Mouse (Mus musculus) heart, postnatal 0 days (tissue): Measurements from ENCODE around the gene Sqstm1. TPM values are rescaled to one million over a fixed set of nuclear protein-coding genes. Genes with fewer than 3 reads are reported as not detected.

Experiments
- ATAC-seq: fragments of 200-750 bp; cut with Nextera tagmentation; 2 replicates; pipeline ENCODE4 v1.8.0; 2017; ENCODE audit warnings: low read depth, moderate number of reproducible peaks, moderate library complexity; ENCODE audit not compliant: insufficient read depth
- DNase-seq: peaks from one replicate; pipeline ENCODE4 v3.0.0-alpha.2; 2016; ENCODE audit warnings: low spot score
- H3K27ac ChIP-seq: fragments of 300-500 bp; sonication (generic); 2 replicates; pipeline ENCODE4 v1.5.1; 2014; ENCODE audit warnings: low read depth, mild to moderate bottlenecking
- H3K27me3 ChIP-seq: fragments of 300-500 bp; sonication (generic); 2 replicates; pipeline ENCODE4 v1.6.1; 2014; ENCODE audit warnings: low read length, mixed read lengths; ENCODE audit not compliant: control insufficient read depth, insufficient read depth
- H3K36me3 ChIP-seq: fragments of 300-500 bp; sonication (generic); replicated peaks from 2 replicates; pipeline ENCODE4 v1.6.1; 2014; ENCODE audit warnings: low read length, mixed read lengths; ENCODE audit not compliant: control insufficient read depth, insufficient read depth
- H3K4me1 ChIP-seq: fragments of 300-500 bp; sonication (generic); 2 replicates; pipeline ENCODE4 v1.6.1; 2014; ENCODE audit warnings: antibody characterized with exemption; ENCODE audit not compliant: control insufficient read depth, insufficient read depth
- H3K4me2 ChIP-seq: fragments of 300-500 bp; sonication (generic); 2 replicates; pipeline ENCODE4 v1.6.1; 2014; ENCODE audit warnings: low read depth, mild to moderate bottlenecking, low read length, moderate library complexity
- H3K4me3 ChIP-seq: fragments of 300-500 bp; sonication (generic); 2 replicates; pipeline ENCODE4 v1.5.1; 2014; ENCODE audit warnings: low read depth, low read length
- H3K9ac ChIP-seq: fragments of 300-500 bp; sonication (generic); replicated peaks from 2 replicates; pipeline ENCODE4 v1.6.1; 2014; ENCODE audit warnings: low read depth, low read length, mixed read lengths
- H3K9me3 ChIP-seq: fragments of 300-500 bp; sonication (generic); replicated peaks from 2 replicates; pipeline ENCODE4 v1.6.1; 2016; ENCODE audit warnings: low read length; ENCODE audit not compliant: control insufficient read depth
- CTCF ChIP-seq: IDR thresholded peaks from 2 replicates; pipeline ENCODE4 v1.5.1; 2016; ENCODE audit warnings: antibody characterized with exemption, control low read depth, low read depth
- EP300 ChIP-seq: IDR thresholded peaks from 2 replicates; pipeline ENCODE4 v1.6.1; 2016; ENCODE audit warnings: antibody characterized with exemption, low read depth
- WGBS: fragments of 180-500 bp; shearing (Covaris S2); extraction: QIAGEN DNeasy Blood & Tissue Kit; methylation state at CpG from one replicate; pipeline ENCODE4 v1.1.7; 2014; 5-methylcytosine and 5-hydroxymethylcytosine counted together
- polyA plus RNA-seq: library from polyadenylated mRNA; unstranded; fragments of >200 nt; fragmentation: Nextera tagmentation; extraction: Ambion mirVana; gene quantifications from 2 replicates; pipeline ENCODE4 v1.2.1, GENCODE M21; 2015
- total RNA-seq: library from RNA; depleted of rRNA; stranded (reverse); fragments of >200 nt; gene quantifications from 2 replicates; pipeline ENCODE4 v1.2.3, GENCODE M21; 2014; ENCODE audit warnings: low replicate concordance; rRNA removed

The Sqstm1 gene
- total RNA-seq = 236 and 249 TPM in 2 replicates
- 244 and 267 TPM in 2 replicates for polyA plus RNA-seq

DNA sequence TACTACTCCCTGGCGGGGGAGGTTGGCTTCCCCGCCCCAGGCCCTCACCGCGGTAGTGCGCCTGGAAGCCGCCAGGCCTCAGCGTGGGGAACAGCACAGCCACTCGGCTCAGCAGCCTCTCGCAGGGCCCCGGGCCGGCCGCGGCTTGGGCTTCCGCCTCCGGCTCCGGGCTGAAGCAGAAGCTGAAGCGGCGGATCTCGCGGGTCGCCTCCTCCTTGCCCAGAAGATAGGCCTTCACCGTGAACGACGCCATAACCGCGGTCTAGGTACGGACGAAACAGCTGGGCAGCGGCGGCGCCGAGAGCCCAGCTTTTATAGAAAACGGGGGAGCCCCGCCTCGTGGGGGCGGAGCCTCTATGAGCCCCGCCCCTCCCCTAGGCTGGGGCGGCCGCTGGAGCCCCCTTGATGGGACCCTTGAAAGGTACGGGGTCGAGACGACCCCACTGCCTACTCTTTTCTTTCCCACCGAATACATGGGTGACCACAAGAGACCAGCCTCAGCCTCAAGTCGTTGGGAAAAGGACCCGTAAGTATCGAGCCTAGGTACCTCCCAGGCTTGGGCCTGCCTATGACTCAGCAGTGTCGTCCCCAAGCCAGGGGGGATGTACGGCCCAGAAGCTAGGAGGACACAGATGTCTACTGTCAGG, at the start of gene Sqstm1, which contains the start of gene Mgat4b:
Gene Sqstm1, minus strand, starts transcription at position 323 of the 647 bp plus-strand sequence.
Gene Mgat4b, plus strand, starts transcription at position 386 of the 647 bp plus-strand sequence.
- no peaks in the 10 kb centered on the region for H3K27me3 ChIP-seq
- ATAC-seq (peak; percentile 62), DNase-seq (peak; percentile 71)
- no peak for TF ChIP-seq CTCF
- peak; percentile 64; the same call in 1 of the 2 replicates for TF ChIP-seq EP300
- H3K9ac ChIP-seq = peak within 1 kb of the TSS; percentile 99
- peaks cover 49% of the 10 kb centered on the region for H3K4me1 ChIP-seq
- H3K27ac ChIP-seq = peak within 1 kb of the TSS; percentile 100
- peak within 1 kb of the TSS; percentile 100 for H3K4me3 ChIP-seq
- peak within 1 kb of the TSS; percentile 69 for H3K4me2 ChIP-seq
- H3K36me3 ChIP-seq = peaks cover 26% of the 10 kb centered on the region
- H3K9me3 ChIP-seq = no peaks in the 10 kb centered on the region
- WGBS = under 1% methylated on average over 48 of the region's 48 CpGs

DNA sequence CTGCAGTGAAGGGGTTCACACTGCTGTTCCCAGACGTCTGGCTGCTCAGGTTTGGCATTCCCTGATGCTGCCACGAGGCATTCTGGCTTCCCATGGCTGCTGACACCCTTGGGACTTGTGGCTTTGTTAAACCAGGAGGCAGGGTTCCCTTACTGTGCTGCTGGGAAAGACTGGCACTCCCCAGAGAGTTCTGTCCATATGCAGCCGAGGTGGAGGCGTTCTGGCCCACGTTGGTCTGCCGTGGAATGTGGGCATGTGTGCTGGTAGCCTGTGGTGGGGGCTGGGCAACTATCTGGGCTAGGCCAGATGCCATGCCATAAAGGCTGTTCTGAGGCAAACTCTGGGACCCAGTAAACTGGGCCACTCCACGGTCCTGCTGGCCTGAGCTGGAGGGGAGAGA, 47.7 kb upstream of the Sqstm1 start:
- Histone ChIP-seq H3K27me3 (no peaks in the 10 kb centered on the region), H3K4me1 (no peaks in the 10 kb centered on the region), H3K4me2 (no peak overlapping the region), H3K27ac (no peak overlapping the region), H3K36me3 (peaks cover 72% of the 10 kb centered on the region), H3K9me3 (no peaks in the 10 kb centered on the region), H3K9ac (no peak overlapping the region), H3K4me3 (no peak overlapping the region)
- no peak for ATAC-seq
- WGBS = 68% methylated on average over 7 of the region's 7 CpGs
- no peak for TF ChIP-seq EP300
- no peak for TF ChIP-seq CTCF
- DNase-seq = no peak

DNA sequence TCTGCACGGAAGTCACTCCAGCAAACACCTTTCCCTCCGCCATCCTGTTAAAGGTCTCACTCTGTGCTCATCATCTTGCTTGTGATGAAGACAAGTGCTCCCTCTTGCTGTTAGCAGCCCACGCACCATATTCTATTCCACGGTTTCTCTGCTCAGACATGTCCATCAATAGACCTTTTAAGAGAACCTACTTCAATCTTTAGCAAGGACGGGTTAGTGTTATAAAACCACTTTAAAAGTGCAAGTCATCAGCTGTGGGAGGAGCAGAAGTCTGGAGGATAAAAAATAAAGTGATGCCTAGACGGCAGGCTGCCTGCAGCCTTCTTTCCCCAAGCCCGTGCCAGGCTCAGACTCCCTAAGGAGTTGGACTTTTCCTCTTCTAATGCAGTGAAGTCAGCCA, 46.0 kb upstream of the Sqstm1 start:
- no peak for ATAC-seq
- no peak for TF ChIP-seq EP300
- no peak for TF ChIP-seq CTCF
- Histone ChIP-seq H3K27ac (no peak overlapping the region), H3K4me2 (no peak overlapping the region), H3K9me3 (no peaks in the 10 kb centered on the region), H3K9ac (no peak overlapping the region), H3K4me1 (no peaks in the 10 kb centered on the region), H3K4me3 (no peak overlapping the region), H3K27me3 (no peaks in the 10 kb centered on the region), H3K36me3 (peaks cover 57% of the 10 kb centered on the region)
- 81% methylated on average over 7 of the region's 7 CpGs for WGBS
- no peak for DNase-seq

DNA sequence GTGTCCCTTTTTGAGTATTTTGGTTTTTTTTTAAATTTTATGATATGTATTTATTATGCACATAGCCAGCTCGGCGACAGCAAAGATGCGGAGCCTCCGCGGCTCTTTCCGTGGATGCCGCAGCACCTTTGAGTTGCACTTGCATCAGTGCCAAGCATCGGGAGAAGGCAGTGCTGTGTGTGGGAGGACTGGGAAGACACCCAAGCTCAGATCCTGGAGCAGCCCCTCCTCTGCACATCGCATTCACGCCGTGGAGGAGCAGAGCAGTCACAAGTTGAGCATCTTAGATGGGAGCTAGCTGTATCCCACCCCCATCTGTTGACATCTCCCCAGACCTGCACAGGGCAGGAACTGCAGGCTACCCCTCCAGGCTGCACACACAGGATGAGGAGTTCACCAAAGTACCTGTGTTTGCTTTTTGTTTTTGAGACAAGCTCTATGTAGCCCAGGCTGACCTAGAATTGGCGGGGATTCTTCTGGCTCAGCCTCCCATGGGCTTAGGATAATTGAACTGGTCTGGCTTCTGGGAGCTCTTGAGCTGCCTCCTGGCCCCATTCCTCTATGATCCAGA, 43.5 kb upstream of the Sqstm1 start:
- Histone ChIP-seq H3K9me3 (no peaks in the 10 kb centered on the region), H3K9ac (no peak overlapping the region), H3K36me3 (peaks cover 34% of the 10 kb centered on the region), H3K4me2 (no peak overlapping the region), H3K27me3 (no peaks in the 10 kb centered on the region), H3K27ac (no peak overlapping the region), H3K4me3 (no peak overlapping the region), H3K4me1 (no peaks in the 10 kb centered on the region)
- WGBS = 68% methylated on average over 12 of the region's 12 CpGs
- no peak for TF ChIP-seq CTCF
- TF ChIP-seq EP300 = no peak
- ATAC-seq = no peak
- DNase-seq = no peak

DNA sequence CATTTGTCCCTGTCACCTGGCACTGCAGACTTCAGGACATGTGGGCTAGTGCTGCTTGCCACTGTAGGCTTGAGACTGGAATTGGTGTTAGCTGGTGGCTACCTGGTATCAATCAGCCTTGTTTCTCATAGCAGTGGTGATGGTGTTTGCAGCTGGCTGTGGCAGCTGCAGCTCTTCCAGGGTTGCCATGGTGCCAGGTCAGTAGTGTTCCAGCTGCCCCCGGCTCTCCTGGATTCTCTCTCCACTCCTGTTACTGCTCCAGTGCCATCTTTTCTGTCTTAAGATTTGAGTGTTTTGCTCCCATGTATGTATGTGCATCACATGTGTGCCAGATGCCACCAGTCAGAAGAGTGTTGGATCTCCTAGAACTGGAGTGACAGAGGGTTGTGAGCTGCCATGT, 42.8 kb upstream of the Sqstm1 start:
- TF ChIP-seq EP300 = no peak
- TF ChIP-seq CTCF = no peak
- H3K4me2 ChIP-seq = no peak overlapping the region
- H3K9me3 ChIP-seq = no peaks in the 10 kb centered on the region
- H3K9ac ChIP-seq = no peak overlapping the region
- ATAC-seq (no peak), DNase-seq (no peak)
- no peak overlapping the region for H3K27ac ChIP-seq
- peaks cover 27% of the 10 kb centered on the region for H3K36me3 ChIP-seq
- 32% methylated on average over 1 of the region's 1 CpGs for WGBS
- no peaks in the 10 kb centered on the region for H3K4me1 ChIP-seq
- H3K27me3 ChIP-seq = no peaks in the 10 kb centered on the region
- no peak overlapping the region for H3K4me3 ChIP-seq
